Mouse (Mus musculus): ENCODE data around the gene Inafm2. TPM values are rescaled to one million over a fixed set of nuclear protein-coding genes. Genes with fewer than 3 reads are reported as not detected.

Inafm2 gene
- 10 to 100 TPM; 26.7 to 32.4 TPM for total RNA-seq (2021)

GRCm38 (mm10) chr2:118745232-118745884 lies at the start of gene Inafm2:
Gene Inafm2, plus strand, starts transcription at chr2:118745758.
- intact Hi-C loops (cut with DNase I) = loop anchor here (1.0 to 2.0 kb wide), 2 partner anchors 16 to 33 kb away; partner anchors contain the start of gene Disp2
- peak; percentile 91 for DNase-seq (ENCODE audit: low spot score)

GRCm38 (mm10) chr2:118696451-118697308 lies 48.9 kb upstream of the Inafm2 start:
- no peak for DNase-seq (ENCODE audit: low spot score)
- intact Hi-C loops (cut with DNase I) = loop anchor here (5.0 kb wide), 1 partner anchor 209 kb away; no protein-coding TSS in a partner anchor

- no peak for DNase-seq (ENCODE audit: low spot score)
Measured at GRCm38 (mm10) chr2:118697311-118697877, 48.2 kb upstream of the Inafm2 start.

GRCm38 (mm10) chr2:118697955-118698354 lies 47.6 kb upstream of the Inafm2 start:
- intact Hi-C loops (cut with DNase I) = loop anchor here (5.0 kb wide), 1 partner anchor 211 kb away; no protein-coding TSS in a partner anchor
- DNase-seq (ENCODE audit: low spot score) = no peak

More at GRCm38 (mm10) chr2:118697311-118697877, 48.2 kb upstream of the Inafm2 start:
- intact Hi-C loops (cut with DNase I) = loop anchor here (5.0 kb wide), 1 partner anchor 210 kb away; no protein-coding TSS in a partner anchor

- intact Hi-C loops (cut with DNase I) = loop anchor here (1.0 to 5.0 kb wide), 3 partner anchors 28 to 183 kb away; partner anchors contain the start of gene Plcb2
- peak; percentile 46 for DNase-seq (ENCODE audit: low spot score)
Measured at GRCm38 (mm10) chr2:118700179-118701062, 45.1 kb upstream of the Inafm2 start.

- intact Hi-C loops (cut with DNase I) = loop anchor here (2.0 to 5.0 kb wide), 2 partner anchors 28 to 41 kb away; partner anchors contain the start of gene Plcb2
- no peak for DNase-seq (ENCODE audit: low spot score)
Measured at GRCm38 (mm10) chr2:118701161-118701560, 44.4 kb upstream of the Inafm2 start.

- intact Hi-C loops (cut with DNase I) = loop anchor here (2.0 to 5.0 kb wide), 2 partner anchors 27 to 40 kb away; partner anchors contain the start of gene Plcb2
Measured at GRCm38 (mm10) chr2:118701971-118702882, 43.3 kb upstream of the Inafm2 start.

GRCm38 (mm10) chr2:118702883-118703761 lies 42.4 kb upstream of the Inafm2 start:
- DNase-seq (ENCODE audit: low spot score) = no peak
- intact Hi-C loops (cut with DNase I) = loop anchor here (5.0 kb wide), 1 partner anchor 39 kb away; no protein-coding TSS in a partner anchor

More at GRCm38 (mm10) chr2:118701971-118702882, 43.3 kb upstream of the Inafm2 start:
- no peak for DNase-seq (ENCODE audit: low spot score)

- intact Hi-C loops (cut with DNase I) = loop anchor here (5.0 kb wide), 1 partner anchor 38 kb away; no protein-coding TSS in a partner anchor
- no peak for DNase-seq (ENCODE audit: low spot score)
Measured at GRCm38 (mm10) chr2:118703913-118704730, 41.4 kb upstream of the Inafm2 start, which contains the start of gene Ankrd63. Gene Ankrd63, minus strand, starts transcription at chr2:118703963.

GRCm38 (mm10) chr2:118706436-118706835 lies 39.1 kb upstream of the Inafm2 start:
- intact Hi-C loops (cut with DNase I) = no loop called here
- DNase-seq (ENCODE audit: low spot score) = no peak

- DNase-seq (ENCODE audit: low spot score) = no peak
- intact Hi-C loops (cut with DNase I) = no loop called here
Measured at GRCm38 (mm10) chr2:118708472-118708871, 37.1 kb upstream of the Inafm2 start.

GRCm38 (mm10) chr2:118709655-118710221 lies 35.8 kb upstream of the Inafm2 start:
- no peak for DNase-seq (ENCODE audit: low spot score)
- intact Hi-C loops (cut with DNase I) = no loop called here

- intact Hi-C loops (cut with DNase I) = no loop called here
Measured at GRCm38 (mm10) chr2:118711038-118711494, 34.5 kb upstream of the Inafm2 start.

GRCm38 (mm10) chr2:118713631-118714030 lies 31.9 kb upstream of the Inafm2 start:
- intact Hi-C loops (cut with DNase I) = no loop called here
- DNase-seq (ENCODE audit: low spot score) = no peak

More at GRCm38 (mm10) chr2:118711038-118711494, 34.5 kb upstream of the Inafm2 start:
- DNase-seq (ENCODE audit: low spot score) = no peak

GRCm38 (mm10) chr2:118714230-118714629 lies 31.3 kb upstream of the Inafm2 start:
- intact Hi-C loops (cut with DNase I) = no loop called here
- DNase-seq (ENCODE audit: low spot score) = no peak

GRCm38 (mm10) chr2:118716677-118717076 lies 28.9 kb upstream of the Inafm2 start:
- intact Hi-C loops (cut with DNase I) = no loop called here
- DNase-seq (ENCODE audit: low spot score) = peak; percentile 36

All from heart, postnatal 25 days (tissue).